Mouse (Mus musculus) liver, adult 2 months (tissue): ENCODE results near the gene Chd5. TPM values are rescaled to one million over a fixed set of nuclear protein-coding genes. Genes with fewer than 3 reads are reported as not detected.

ENCODE experiments used
- DNase-seq: peaks from one replicate; pipeline ENCODE4 v3.0.0-alpha.2; 2011; ENCODE audit warnings: low read depth, low spot score; ENCODE audit errors: extremely low read depth
- H3K27ac ChIP-seq: fragments of 200-500 bp; replicated peaks from 2 replicates; pipeline ENCODE4 v1.5.1; 2012; ENCODE audit warnings: low read depth, mild to moderate bottlenecking, control low read depth, inconsistent platforms, low read length; ENCODE audit not compliant: insufficient read depth
- H3K27me3 ChIP-seq: fragments of 200-500 bp; 2 replicates; pipeline ENCODE4 v1.6.1; 2012; ENCODE audit warnings: mild to moderate bottlenecking, moderate library complexity, low read length, inconsistent platforms; ENCODE audit not compliant: control insufficient read depth, insufficient read depth
- H3K36me3 ChIP-seq: fragments of 200-500 bp; 2 replicates; pipeline ENCODE4 v1.6.1; 2012; ENCODE audit warnings: low read length, inconsistent platforms; ENCODE audit not compliant: control insufficient read depth, insufficient read depth
- H3K4me1 ChIP-seq: fragments of 200-500 bp; 2 replicates; pipeline ENCODE4 v1.6.1; 2011; ENCODE audit warnings: low read length; ENCODE audit not compliant: control insufficient read depth, insufficient read depth
- H3K4me3 ChIP-seq: fragments of 200-500 bp; 2 replicates; pipeline ENCODE4 v1.5.1; 2011; ENCODE audit warnings: low read depth, mild to moderate bottlenecking, control low read depth, low read length, moderate library complexity; ENCODE audit not compliant: insufficient read depth
- H3K79me2 ChIP-seq: fragments of 200-500 bp; 2 replicates; pipeline ENCODE4 v1.6.1; 2012; ENCODE audit warnings: inconsistent platforms, mild to moderate bottlenecking, low read length, moderate library complexity; ENCODE audit not compliant: control insufficient read depth, insufficient read depth
- H3K9ac ChIP-seq: fragments of 200-500 bp; 2 replicates; pipeline ENCODE4 v1.6.1; 2012; ENCODE audit warnings: low read depth, mild to moderate bottlenecking, control low read depth, inconsistent platforms, low read length
- CTCF ChIP-seq: fragments of 200-500 bp; IDR thresholded peaks from 2 replicates; pipeline ENCODE4 v1.5.1; 2011; ENCODE audit warnings: low read depth, low read length, control low read depth
- POLR2A ChIP-seq: fragments of 200-500 bp; IDR thresholded peaks from 2 replicates; pipeline ENCODE4 v1.6.1; 2011; ENCODE audit warnings: low read length, control low read depth; ENCODE audit not compliant: insufficient read depth; ENCODE audit errors: extremely low read depth
- WGBS: fragments of 180-500 bp; shearing (Covaris S2); methylation state at CpG from one replicate; pipeline ENCODE4 v1.1.7; 2018; 5-methylcytosine and 5-hydroxymethylcytosine counted together
- polyA plus RNA-seq: library from polyadenylated mRNA; depleted of rRNA; stranded (reverse); fragments of >200 nt; gene quantifications from 2 replicates; pipeline ENCODE4 v1.2.3, GENCODE M21; 2012
- total RNA-seq: library from RNA; depleted of rRNA; stranded (reverse); fragments of >200 nt; gene quantifications from 2 replicates; pipeline ENCODE4 v1.2.3, GENCODE M21; 2014

Gene Chd5
- total and polyA plus RNA-seq, 2 experiments = under 0.01 TPM; not detected in 1

- 70% methylated on average over 10 of the region's 10 CpGs for WGBS
- H3K27me3 ChIP-seq = peaks cover 9% of the 10 kb centered on the region; the same call in 1 of the 2 replicates
- no peak overlapping the region for H3K4me3 ChIP-seq
- no peaks in the 10 kb centered on the region for H3K36me3 ChIP-seq
- H3K79me2 ChIP-seq = peaks cover 8% of the 10 kb centered on the region
- H3K4me1 ChIP-seq = peaks cover 8% of the 10 kb centered on the region
- no peak overlapping the region for H3K9ac ChIP-seq
- no peak for DNase-seq
- TF ChIP-seq CTCF (0 out of 2 replicates have a peak, but pooled peaks have one; percentile 5), POLR2A (no peak)
- no peak overlapping the region for H3K27ac ChIP-seq
Observed at GRCm38 (mm10) chr4:152294188-152294929, 44.1 kb upstream of the Chd5 start.

DNA sequence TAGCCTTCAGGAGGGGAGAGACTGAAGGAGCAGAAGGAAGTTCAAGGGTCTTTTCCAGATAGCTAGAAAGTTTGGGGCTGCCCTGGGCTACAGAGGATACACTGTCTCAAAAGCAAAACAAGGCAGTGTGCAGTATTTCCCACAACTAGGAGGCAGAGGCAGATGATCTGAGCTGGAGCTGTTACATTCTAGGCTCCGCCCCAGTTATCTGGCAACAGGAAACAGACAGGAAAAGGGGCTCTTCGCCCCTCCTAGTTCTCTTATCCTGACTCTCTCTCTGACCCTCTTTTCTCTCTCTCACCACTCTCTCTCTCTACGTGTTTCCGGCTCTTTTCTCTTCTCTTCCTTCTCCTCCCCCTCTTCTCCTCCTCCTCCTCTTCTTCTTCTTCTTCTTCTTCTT lies 42.5 kb upstream of the Chd5 start:
- Histone ChIP-seq H3K4me1 (peaks cover 8% of the 10 kb centered on the region), H3K4me3 (no peak overlapping the region), H3K36me3 (peaks cover 6% of the 10 kb centered on the region; the same call in 1 of the 2 replicates), H3K27ac (no peak overlapping the region), H3K27me3 (0 out of 2 replicates have a peak, but pooled peaks cover under 1% of the 10 kb centered on the region), H3K9ac (no peak overlapping the region), H3K79me2 (peaks cover 8% of the 10 kb centered on the region)
- no peak for TF ChIP-seq CTCF
- no peak for TF ChIP-seq POLR2A
- DNase-seq = no peak
- WGBS = 51% methylated on average over 4 of the region's 4 CpGs

DNA sequence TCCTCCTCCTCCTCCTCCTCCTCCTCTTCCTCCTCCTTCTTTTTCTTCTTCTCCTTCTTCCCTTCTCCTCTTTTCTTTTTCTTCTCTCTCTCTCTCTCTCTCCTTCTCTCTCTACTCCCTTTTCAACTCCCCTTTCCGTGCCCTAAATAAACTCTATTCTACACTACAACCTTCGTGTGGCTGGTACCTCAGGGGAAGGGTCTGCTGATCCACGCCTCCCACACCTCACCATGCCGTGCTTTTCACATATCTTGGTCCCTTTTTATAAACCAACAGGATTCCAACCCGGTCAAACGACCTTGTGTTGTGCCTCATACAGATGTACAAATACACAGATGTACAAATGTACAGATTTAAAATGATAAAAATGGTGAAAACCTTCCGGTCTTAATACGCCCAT lies 42.1 kb upstream of the Chd5 start:
- no peaks in the 10 kb centered on the region for H3K27me3 ChIP-seq
- DNase-seq = no peak
- no peak overlapping the region for H3K27ac ChIP-seq
- H3K4me3 ChIP-seq = peak overlapping the region; percentile 81
- TF ChIP-seq CTCF (no peak), POLR2A (no peak)
- peak overlapping the region; percentile 83; the same call in 1 of the 2 replicates for H3K9ac ChIP-seq
- 9% methylated on average over 8 of the region's 8 CpGs for WGBS
- H3K4me1 ChIP-seq = peaks cover 8% of the 10 kb centered on the region
- H3K79me2 ChIP-seq = peaks cover 8% of the 10 kb centered on the region
- H3K36me3 ChIP-seq = peaks cover 6% of the 10 kb centered on the region; the same call in 1 of the 2 replicates

DNA sequence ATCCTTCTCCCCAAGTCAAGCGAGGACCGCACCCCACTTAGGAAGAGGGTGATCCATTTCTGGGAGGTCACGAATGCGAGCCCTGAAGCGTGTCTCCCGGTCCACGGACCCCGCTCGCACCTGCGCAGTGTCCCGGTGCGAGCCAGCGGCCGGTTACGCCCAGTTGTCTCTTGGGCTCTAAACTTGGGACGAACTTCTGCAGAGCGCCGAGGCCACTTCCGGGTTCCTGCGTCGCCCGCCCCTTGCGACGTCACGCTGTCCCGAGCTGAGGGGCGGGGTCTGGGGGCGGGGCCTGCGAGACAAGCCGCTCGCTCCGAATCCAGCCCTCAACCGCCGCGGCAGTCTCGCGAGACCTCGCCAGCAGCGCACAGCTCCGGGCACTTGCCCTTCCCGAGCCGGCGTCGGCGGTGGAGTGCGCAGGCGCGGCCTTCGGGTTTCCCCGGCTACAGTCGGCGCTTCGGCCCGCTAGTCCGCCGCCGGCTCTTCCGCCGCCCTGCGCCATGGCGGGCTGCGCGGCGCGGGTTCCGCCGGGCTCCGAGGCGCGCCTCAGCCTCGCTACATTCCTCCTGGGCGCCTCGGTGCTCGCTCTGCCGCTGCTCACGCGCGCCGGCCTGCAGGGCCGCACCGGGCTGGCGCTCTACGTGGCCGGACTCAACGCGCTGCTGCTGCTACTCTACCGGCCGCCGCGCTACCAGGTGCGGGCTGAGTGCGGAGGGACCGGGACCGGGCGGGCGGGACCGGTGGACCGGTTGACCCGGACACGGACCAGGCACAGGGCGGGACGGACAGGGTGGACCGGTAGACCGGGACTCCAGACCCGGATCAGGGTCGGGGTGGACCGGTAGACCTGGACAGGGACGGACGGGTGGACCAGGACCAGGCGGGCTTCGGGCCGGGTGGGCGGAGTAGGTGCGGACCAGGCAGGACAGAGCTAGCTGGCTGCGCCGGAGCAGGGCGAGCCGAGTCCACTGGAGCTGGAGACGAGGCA lies 41.3 kb upstream of the Chd5 start, which contains the start of gene Icmt:
TSS of gene Icmt (plus strand) at position 354 of the 988 bp plus-strand sequence.
- H3K9ac ChIP-seq = peak within 1 kb of the TSS; percentile 95
- peaks cover 8% of the 10 kb centered on the region for H3K79me2 ChIP-seq
- H3K27ac ChIP-seq = peak within 1 kb of the TSS; percentile 62
- H3K27me3 ChIP-seq = no peaks in the 10 kb centered on the region
- peaks cover 6% of the 10 kb centered on the region; the same call in 1 of the 2 replicates for H3K36me3 ChIP-seq
- H3K4me3 ChIP-seq = peak within 1 kb of the TSS; percentile 85
- peak; percentile 61 for TF ChIP-seq POLR2A
- 0 out of 2 replicates have a peak, but pooled peaks have one; percentile 6 for TF ChIP-seq CTCF
- DNase-seq = peak; percentile 84
- WGBS = under 1% methylated on average over 117 of the region's 119 CpGs
- H3K4me1 ChIP-seq = peaks cover 8% of the 10 kb centered on the region

- Histone ChIP-seq H3K27ac (no peak overlapping the region), H3K79me2 (peaks cover 8% of the 10 kb centered on the region), H3K4me1 (peaks cover 8% of the 10 kb centered on the region), H3K36me3 (peaks cover 9% of the 10 kb centered on the region; the same call in 1 of the 2 replicates), H3K4me3 (no peak overlapping the region), H3K27me3 (no peaks in the 10 kb centered on the region), H3K9ac (no peak overlapping the region)
- TF ChIP-seq CTCF (no peak), POLR2A (no peak)
- WGBS = 88% methylated on average over 14 of the region's 14 CpGs
- DNase-seq = no peak
Observed at GRCm38 (mm10) chr4:152298836-152299235, 39.6 kb upstream of the Chd5 start.
